Mouse (Mus musculus) bone marrow macrophage, adult 2 months (primary cell): ENCODE measurements around the gene Sp4.

ENCODE experiments used
- CTCF ChIP-seq: IDR thresholded peaks from 2 replicates; pipeline ENCODE4 v1.5.1; 2012; ENCODE audit warnings: low read depth, mild to moderate bottlenecking, low read length, moderate library complexity
- POLR2A ChIP-seq: IDR thresholded peaks from 2 replicates; pipeline ENCODE4 v1.6.1; 2012; ENCODE audit warnings: mild to moderate bottlenecking, low read depth, low read length, borderline replicate concordance

DNA sequence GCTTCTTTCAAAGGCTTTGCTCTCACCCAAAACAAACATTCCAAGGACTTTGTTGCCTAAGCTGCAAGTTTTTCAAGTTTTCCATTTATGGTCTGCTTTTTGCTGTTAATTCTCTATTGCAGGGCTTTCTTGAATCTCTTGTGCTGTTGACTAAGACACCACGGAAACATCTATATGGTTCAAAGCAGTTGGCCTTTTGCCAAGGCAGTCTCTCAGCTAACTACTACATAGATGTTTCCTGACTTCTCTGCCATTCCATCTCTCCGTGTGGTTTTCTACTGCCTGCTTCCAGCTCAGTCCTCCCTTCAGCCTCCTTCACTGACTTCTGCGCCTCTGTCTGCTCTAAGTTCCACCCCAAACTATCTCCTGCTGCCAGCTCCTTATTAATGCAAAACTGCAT is 36.1 kb upstream of the Sp4 start:
- TF ChIP-seq CTCF (no peak), POLR2A (no peak)
